Comparison of ENCODE assay signal across 11 mouse cellular contexts in the genomic region with DNA sequence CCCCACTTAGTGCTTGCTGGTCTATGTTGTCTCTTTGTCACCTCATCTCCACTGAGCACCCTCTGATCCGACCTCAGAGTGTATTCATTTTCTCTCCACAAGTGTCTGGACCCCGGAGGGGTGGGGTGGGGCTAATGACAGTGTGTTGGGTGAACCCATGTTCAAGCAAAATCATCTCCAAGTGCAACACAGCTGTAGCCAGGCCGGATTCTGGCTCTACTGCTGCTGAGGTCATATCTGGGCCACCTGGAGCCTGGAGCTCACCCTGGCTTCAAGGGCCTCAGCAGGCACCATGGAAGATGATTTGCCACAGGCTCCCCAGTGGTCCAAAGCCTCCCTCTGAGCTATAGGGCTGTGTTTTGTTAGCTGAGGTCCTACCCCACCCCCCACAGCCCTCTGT. TPM values are rescaled to one million over a fixed set of nuclear protein-coding genes. Genes with fewer than 3 reads are reported as not detected.
DNase-seq lines count a peak whose midpoint lies in the region; ATAC-seq and TF ChIP-seq lines count a peak whose summit lies in the region.
"Had no signal": no experiment of that assay in that cellular context is flagged by ENCODE, and none has a peak within 500 bp of the region (broad histone marks: within the 10 kb centered on the region; RNA-seq: fewer than 3 reads in every experiment).

No protein-coding gene starts in this region.

- no peak overlapping the region for H3K4me3 ChIP-seq in forebrain, embryonic 13.5 days
- no peak overlapping the region for H3K4me3 ChIP-seq in forebrain, postnatal 0 days (ENCODE audit: low read depth, low read length)
- no peak overlapping the region for H3K4me3 ChIP-seq in lung, embryonic 15.5 days
- no peak overlapping the region for H3K4me3 ChIP-seq in midbrain, embryonic 15.5 days
- H3K4me3 ChIP-seq: liver, embryonic 13.5 days had no signal

- no peak for TF ChIP-seq CTCF in forebrain, postnatal 0 days (IDR thresholded peaks at IDR 0.05; ENCODE audit: low read depth)

- H3K27ac ChIP-seq in forebrain, embryonic 13.5 days: peak overlapping the region; percentile 75
- H3K27ac ChIP-seq in forebrain, postnatal 0 days (ENCODE audit: low read depth, low read length): no peak overlapping the region
- H3K27ac ChIP-seq in lung, embryonic 15.5 days: peak overlapping the region; percentile 20; the same call in 1 of the 2 replicates
- peak overlapping the region; percentile 61; the same call in 1 of the 2 replicates for H3K27ac ChIP-seq in midbrain, embryonic 15.5 days

- WGBS in forebrain, embryonic 13.5 days: 57% methylated on average over 3 of the region's 3 CpGs
- 55% methylated on average over 3 of the region's 3 CpGs for WGBS in forebrain, postnatal 0 days
- 20% methylated on average over 3 of the region's 3 CpGs for WGBS in lung, embryonic 15.5 days
- WGBS in midbrain, embryonic 15.5 days: 58% methylated on average over 3 of the region's 3 CpGs

- intact Hi-C loops in heart, postnatal 10 days (cut with DNase I): no loop called here

- H3K27me3 ChIP-seq in forebrain, embryonic 13.5 days: no peaks in the 10 kb centered on the region
- H3K27me3 ChIP-seq in forebrain, postnatal 0 days (ENCODE audit: insufficient read depth, low read length): no peaks in the 10 kb centered on the region
- H3K27me3 ChIP-seq in lung, embryonic 15.5 days: no peaks in the 10 kb centered on the region
- no peaks in the 10 kb centered on the region for H3K27me3 ChIP-seq in midbrain, embryonic 15.5 days (replicated peaks)
- H3K27me3 ChIP-seq: liver, embryonic 13.5 days had no signal

- no peak overlapping the region for H3K4me2 ChIP-seq in forebrain, embryonic 13.5 days
- no peak overlapping the region for H3K4me2 ChIP-seq in forebrain, postnatal 0 days (ENCODE audit: low read depth)
- H3K4me2 ChIP-seq in lung, embryonic 15.5 days: no peak overlapping the region
- no peak overlapping the region for H3K4me2 ChIP-seq in midbrain, embryonic 15.5 days
- H3K4me2 ChIP-seq: liver, embryonic 13.5 days had no signal

- H3K4me1 ChIP-seq in forebrain, embryonic 13.5 days: peaks cover 73% of the 10 kb centered on the region
- H3K4me1 ChIP-seq in forebrain, postnatal 0 days (ENCODE audit: insufficient read depth): peaks cover 13% of the 10 kb centered on the region
- peaks cover 70% of the 10 kb centered on the region for H3K4me1 ChIP-seq in lung, embryonic 15.5 days
- peaks cover 60% of the 10 kb centered on the region for H3K4me1 ChIP-seq in midbrain, embryonic 15.5 days

- H3K36me3 ChIP-seq in forebrain, embryonic 13.5 days (ENCODE audit: poor library complexity, severe bottlenecking): peaks cover 61% of the 10 kb centered on the region
- peaks cover 6% of the 10 kb centered on the region; the same call in 1 of the 2 replicates for H3K36me3 ChIP-seq in forebrain, postnatal 0 days (ENCODE audit: insufficient read depth)
- peaks cover 3% of the 10 kb centered on the region; the same call in 1 of the 2 replicates for H3K36me3 ChIP-seq in lung, embryonic 15.5 days
- no peaks in the 10 kb centered on the region for H3K36me3 ChIP-seq in midbrain, embryonic 15.5 days (replicated peaks)

- no peak for ATAC-seq in forebrain, embryonic 13.5 days
- ATAC-seq in forebrain, postnatal 0 days: no peak
- ATAC-seq in lung, embryonic 15.5 days (ENCODE audit: borderline replicate concordance, extremely low read depth, low FRiP score, low TSS enrichment): no peak
- no peak for ATAC-seq in midbrain, embryonic 15.5 days (replicated peaks)
- no peak for ATAC-seq in erythroid progenitor cell, adult 5-6 weeks (replicated peaks; ENCODE audit: low FRiP score, poor library complexity, severe bottlenecking)

- DNase-seq in forebrain, postnatal 0 days: no peak
- DNase-seq in lung, postnatal 25 days (ENCODE audit: low spot score): no peak
- peak; percentile 56 to 61 for DNase-seq in heart, postnatal 10 days
- no peak for DNase-seq in adrenal gland, adult 2 months
- DNase-seq: cerebellum, postnatal 14 days; liver, embryonic 13.5 days; thymus, adult 18-20 months had no signal

- no peaks in the 10 kb centered on the region for H3K9me3 ChIP-seq in forebrain, embryonic 13.5 days (replicated peaks)
- no peaks in the 10 kb centered on the region for H3K9me3 ChIP-seq in forebrain, postnatal 0 days (ENCODE audit: low read length)
- no peaks in the 10 kb centered on the region for H3K9me3 ChIP-seq in lung, embryonic 15.5 days
- H3K9me3 ChIP-seq in midbrain, embryonic 15.5 days: no peaks in the 10 kb centered on the region
- H3K9me3 ChIP-seq: liver, embryonic 13.5 days had no signal

- no peak overlapping the region for H3K9ac ChIP-seq in forebrain, embryonic 13.5 days
- no peak overlapping the region for H3K9ac ChIP-seq in forebrain, postnatal 0 days
- H3K9ac ChIP-seq in lung, embryonic 15.5 days: no peak overlapping the region
- no peak overlapping the region for H3K9ac ChIP-seq in midbrain, embryonic 15.5 days
- H3K9ac ChIP-seq: liver, embryonic 13.5 days had no signal

RNA-seq across cellular contexts. Expression of a gene that starts 52.6 kb away (rescaled TPM):
- polyA plus RNA-seq in forebrain, embryonic 13.5 days (2015; fragmentation: Nextera tagmentation; extraction: Ambion mirVana): 57.2 and 61.3 TPM in 2 replicates
- total RNA-seq in forebrain, postnatal 0 days (2014; rRNA removed): 48.5 and 75.6 TPM in 2 replicates
- 27.7 and 38.0 TPM in 2 replicates for polyA plus RNA-seq in forebrain, postnatal 0 days (2015; fragmentation: Nextera tagmentation; extraction: Ambion mirVana)
- 19.8 and 23.8 TPM in 2 replicates for polyA plus RNA-seq in lung, embryonic 15.5 days (2015; fragmentation: Nextera tagmentation; extraction: Ambion mirVana)
- 10 to 100 TPM; 70.9 to 72.0 TPM for total RNA-seq in heart, postnatal 10 days (2021)
- 77.3 and 78.8 TPM in 2 replicates for polyA plus RNA-seq in midbrain, embryonic 15.5 days (2015; fragmentation: Nextera tagmentation; extraction: Ambion mirVana)
- 100 to 1,000 TPM in 1 of 2 experiments, 10 to 100 TPM in 1; 90.8 to 142 TPM for total RNA-seq in adrenal gland, adult 2 months (2021)
- polyA plus RNA-seq in adrenal gland, adult 2 months (2012; rRNA removed): 72.7 and 95.8 TPM in 2 replicates
- 20.9 and 36.0 TPM in 2 replicates for total RNA-seq in erythroid progenitor cell, adult 5-6 weeks (2015; ENCODE audit: low replicate concordance)
- 4.0 and 4.6 TPM in 2 replicates for total RNA-seq in erythroid progenitor cell, adult 5-6 weeks (2017; ENCODE audit: low replicate concordance)

Comparison
In these comparisons a context has a peak if more than half of its experiments do, and no peak if none do; other contexts are left out.
1. DNase-seq: peak in heart, postnatal 10 days (2 of 2); none in forebrain, postnatal 0 days (single experiment), lung, postnatal 25 days (single experiment) and adrenal gland, adult 2 months (single experiment).